Mouse (Mus musculus) hindbrain, embryonic 16.5 days (tissue): ENCODE data around the gene Hk1. TPM values are rescaled to one million over a fixed set of nuclear protein-coding genes. Genes with fewer than 3 reads are reported as not detected.
A peak's percentile ranks its signal among the peaks of the same experiment; 100 is the strongest.

Experiments
- ATAC-seq: fragments of 200-750 bp; cut with Nextera tagmentation; 2 replicates; pipeline ENCODE4 v1.8.0; 2017; ENCODE audit warnings: moderate TSS enrichment, moderate library complexity
- H3K27ac ChIP-seq: fragments of 300-500 bp; sonication (generic); 2 replicates; pipeline ENCODE4 v1.5.1; 2014; ENCODE audit warnings: low read depth, mild to moderate bottlenecking, control low read depth, low read length, moderate library complexity
- H3K27me3 ChIP-seq: fragments of 300-500 bp; sonication (generic); replicated peaks from 2 replicates; pipeline ENCODE4 v1.6.1; 2014; ENCODE audit warnings: low read length; ENCODE audit not compliant: control insufficient read depth, insufficient read depth
- H3K36me3 ChIP-seq: fragments of 300-500 bp; sonication (generic); 2 replicates; pipeline ENCODE4 v1.6.1; 2014; ENCODE audit warnings: mild to moderate bottlenecking, low read length, moderate library complexity, mixed read lengths; ENCODE audit not compliant: control insufficient read depth, insufficient read depth
- H3K4me1 ChIP-seq: fragments of 300-500 bp; sonication (generic); 2 replicates; pipeline ENCODE4 v1.6.1; 2014; ENCODE audit warnings: low read depth, low read length; ENCODE audit not compliant: control insufficient read depth, insufficient read depth
- H3K4me2 ChIP-seq: fragments of 300-500 bp; sonication (generic); 2 replicates; pipeline ENCODE4 v1.6.1; 2014; ENCODE audit warnings: mild to moderate bottlenecking, low read length, control low read depth, moderate library complexity
- H3K4me3 ChIP-seq: fragments of 300-500 bp; sonication (generic); 2 replicates; pipeline ENCODE4 v1.5.1; 2014; ENCODE audit warnings: mild to moderate bottlenecking, low read length, control low read depth, moderate library complexity
- H3K9ac ChIP-seq: fragments of 300-500 bp; sonication (generic); 2 replicates; pipeline ENCODE4 v1.6.1; 2014; ENCODE audit warnings: low read depth, mild to moderate bottlenecking, control low read depth, low read length, moderate library complexity
- H3K9me3 ChIP-seq: fragments of 300-500 bp; sonication (generic); 2 replicates; pipeline ENCODE4 v1.6.1; 2014; ENCODE audit warnings: mild to moderate bottlenecking, low read length, moderate library complexity; ENCODE audit not compliant: control insufficient read depth
- WGBS: fragments of 180-500 bp; shearing (Covaris S2); extraction: QIAGEN DNeasy Blood & Tissue Kit; methylation state at CpG from one replicate; pipeline ENCODE4 v1.1.7; 2014; 5-methylcytosine and 5-hydroxymethylcytosine counted together
- polyA plus RNA-seq: library from polyadenylated mRNA; unstranded; fragments of >200 nt; fragmentation: Nextera tagmentation; extraction: Ambion mirVana; gene quantifications from 2 replicates; pipeline ENCODE4 v1.2.1, GENCODE M21; 2015

The Hk1 gene
- polyA plus RNA-seq, 1 experiment from 2014 or later, result 164 TPM

DNA sequence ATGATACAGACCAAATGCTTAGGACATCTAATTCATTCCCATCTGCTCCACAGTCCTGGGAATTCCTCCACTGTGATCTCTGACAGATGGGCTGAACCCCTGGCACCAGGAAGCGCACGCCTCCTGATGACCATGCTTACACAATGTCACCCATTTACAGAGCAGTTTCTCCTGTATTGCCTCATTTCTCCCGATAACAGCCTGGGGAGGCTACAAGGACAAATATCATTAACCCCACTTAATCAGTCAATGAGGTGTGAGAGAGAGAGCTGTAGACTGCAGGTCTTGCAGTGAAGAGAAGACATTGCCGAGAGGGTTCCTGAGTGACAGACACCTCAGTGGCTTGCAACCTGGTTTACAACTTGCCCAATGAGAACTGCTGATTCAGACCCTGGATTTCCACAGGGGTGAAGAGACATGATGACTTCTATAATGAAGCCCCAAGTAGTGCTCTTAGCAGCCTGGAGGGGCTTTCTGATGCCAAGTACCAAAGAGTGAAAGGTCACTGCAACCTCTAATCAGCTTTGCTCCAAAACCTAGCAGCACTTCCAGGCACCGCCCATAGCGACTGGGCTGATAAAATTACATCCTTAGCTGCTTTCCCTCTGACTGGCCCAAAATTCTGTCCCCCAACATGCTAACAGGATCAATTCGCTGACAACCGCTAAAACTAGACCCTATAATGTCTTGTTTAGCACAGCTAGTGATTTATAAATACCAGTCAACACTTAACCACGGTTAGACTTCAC lies 35.5 kb downstream of the Hk1 start:
- no peak overlapping the region for H3K27ac ChIP-seq
- H3K9ac ChIP-seq, result no peak overlapping the region
- no peak overlapping the region for H3K4me3 ChIP-seq
- peaks cover 3% of the 10 kb centered on the region; the same call in 1 of the 2 replicates for H3K9me3 ChIP-seq
- no peak overlapping the region for H3K4me2 ChIP-seq
- no peaks in the 10 kb centered on the region for H3K36me3 ChIP-seq
- H3K4me1 ChIP-seq, result peaks cover 9% of the 10 kb centered on the region
- ATAC-seq, result no peak
- WGBS, result 85% methylated on average over 9 of the region's 9 CpGs
- no peaks in the 10 kb centered on the region for H3K27me3 ChIP-seq

DNA sequence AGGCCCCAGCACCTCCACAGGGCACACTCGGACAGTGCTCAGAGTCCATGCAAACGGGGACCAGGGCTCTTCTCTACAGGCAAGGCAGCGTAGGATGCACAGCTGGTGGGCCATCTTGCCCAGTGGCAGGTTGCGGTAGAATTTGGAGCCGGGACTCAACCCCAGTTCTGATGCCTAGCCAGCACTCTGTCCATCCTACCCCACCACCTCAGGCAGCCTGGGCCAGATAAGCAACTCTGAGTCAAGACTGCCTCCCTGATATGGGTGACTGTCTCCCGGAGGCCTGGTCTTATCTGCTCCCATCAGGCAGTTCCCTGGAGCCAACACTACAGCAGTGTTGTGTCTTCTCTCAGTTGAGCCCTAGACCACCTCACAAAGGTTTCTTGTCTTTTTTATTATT lies 37.2 kb downstream of the Hk1 start:
- no peaks in the 10 kb centered on the region for H3K9me3 ChIP-seq
- 91% methylated on average over 6 of the region's 6 CpGs for WGBS
- H3K9ac ChIP-seq, result no peak overlapping the region
- peaks cover 22% of the 10 kb centered on the region for H3K4me1 ChIP-seq
- no peak overlapping the region for H3K4me2 ChIP-seq
- no peak overlapping the region for H3K27ac ChIP-seq
- H3K4me3 ChIP-seq, result no peak overlapping the region
- no peaks in the 10 kb centered on the region for H3K27me3 ChIP-seq
- ATAC-seq, result no peak
- H3K36me3 ChIP-seq, result no peaks in the 10 kb centered on the region

DNA sequence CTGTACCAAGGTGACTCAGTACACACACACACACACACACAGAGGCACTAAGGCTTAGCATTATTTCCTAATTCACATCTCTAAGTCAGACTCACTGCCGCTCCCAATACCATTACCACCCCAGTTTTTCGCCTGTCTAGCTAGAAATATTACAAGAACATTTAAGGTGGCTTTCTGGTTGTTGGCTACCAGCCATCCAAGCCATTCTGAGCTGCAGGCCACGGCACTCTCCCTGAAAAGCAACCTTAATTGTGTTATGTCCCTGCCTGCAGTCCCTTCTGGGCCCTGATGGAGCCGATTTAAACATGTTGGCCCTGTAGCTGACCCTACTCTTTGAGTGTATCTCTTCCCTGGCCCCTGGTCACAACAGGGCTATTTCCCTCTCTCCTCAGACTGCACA lies 37.8 kb downstream of the Hk1 start:
- Histone ChIP-seq H3K4me3 (no peak overlapping the region), H3K4me2 (no peak overlapping the region), H3K4me1 (peaks cover 26% of the 10 kb centered on the region), H3K36me3 (no peaks in the 10 kb centered on the region), H3K27me3 (no peaks in the 10 kb centered on the region), H3K9me3 (no peaks in the 10 kb centered on the region), H3K9ac (no peak overlapping the region), H3K27ac (no peak overlapping the region)
- ATAC-seq, result no peak
- 82% methylated on average over 4 of the region's 4 CpGs for WGBS

DNA sequence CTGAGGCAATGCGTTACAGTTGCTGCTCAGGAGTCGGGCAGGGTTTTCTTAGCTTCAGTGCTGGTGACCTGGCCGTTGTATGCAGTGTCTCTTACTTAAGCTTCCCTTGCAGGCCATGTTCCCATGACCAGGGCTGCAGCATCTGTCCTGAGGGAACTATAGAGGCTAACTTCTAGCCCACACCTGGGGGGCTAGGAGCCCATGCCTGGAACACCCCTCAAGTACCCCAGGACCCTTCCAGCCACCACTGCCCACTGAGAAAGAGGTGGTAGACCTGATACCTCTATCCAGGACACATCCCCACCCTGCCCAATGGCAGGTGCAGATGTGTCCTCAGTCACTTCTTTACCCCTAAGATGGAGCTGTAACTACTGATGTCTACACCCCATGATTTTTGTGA lies 38.7 kb downstream of the Hk1 start:
- H3K9ac ChIP-seq, result peak overlapping the region; percentile 71
- peak overlapping the region; percentile 67 for H3K4me3 ChIP-seq
- peak overlapping the region; percentile 76 for H3K4me2 ChIP-seq
- H3K9me3 ChIP-seq, result no peaks in the 10 kb centered on the region
- no peaks in the 10 kb centered on the region for H3K27me3 ChIP-seq
- no peak for ATAC-seq
- H3K27ac ChIP-seq, result peak overlapping the region; percentile 88
- peaks cover 32% of the 10 kb centered on the region for H3K4me1 ChIP-seq
- 21% methylated on average over 3 of the region's 3 CpGs for WGBS
- H3K36me3 ChIP-seq, result no peaks in the 10 kb centered on the region

DNA sequence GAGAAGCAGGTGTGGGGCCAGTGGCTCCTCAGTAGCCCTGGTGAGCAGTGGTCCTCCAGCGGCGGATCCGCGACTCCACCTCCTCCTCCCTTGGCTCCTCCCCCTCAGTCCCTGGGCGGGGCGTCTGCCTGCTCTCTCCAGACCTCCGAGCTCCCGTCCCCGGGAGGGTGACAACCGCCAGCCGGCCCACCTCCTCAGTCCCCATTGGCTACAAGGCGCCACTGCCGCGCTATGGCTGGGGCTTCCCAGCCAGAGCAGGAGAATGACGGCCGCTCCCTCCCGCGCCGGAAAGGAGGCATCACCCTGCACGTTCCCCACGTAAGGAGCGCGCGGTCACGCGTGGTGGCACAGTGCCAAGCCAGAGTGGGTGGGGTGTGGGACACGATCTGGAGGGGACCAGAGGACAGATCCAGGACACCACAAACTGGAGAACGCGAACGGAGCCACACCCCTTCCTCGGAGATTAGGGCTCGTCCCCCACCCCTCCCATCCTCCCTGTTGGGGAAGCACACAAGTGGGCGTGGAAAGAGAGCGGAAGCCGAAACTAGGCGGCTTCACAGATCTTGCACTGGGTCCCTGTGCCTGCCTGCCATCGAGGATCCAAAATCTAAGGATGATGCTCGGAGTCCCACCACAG lies 39.5 kb downstream of the Hk1 start:
- no peaks in the 10 kb centered on the region for H3K9me3 ChIP-seq
- H3K4me3 ChIP-seq, result peak overlapping the region; percentile 67
- no peaks in the 10 kb centered on the region for H3K27me3 ChIP-seq
- peak; percentile 98 for ATAC-seq
- peaks cover 32% of the 10 kb centered on the region for H3K4me1 ChIP-seq
- peak overlapping the region; percentile 71 for H3K9ac ChIP-seq
- no peaks in the 10 kb centered on the region for H3K36me3 ChIP-seq
- under 1% methylated on average over 38 of the region's 38 CpGs for WGBS
- H3K4me2 ChIP-seq, result peak overlapping the region; percentile 76
- peak overlapping the region; percentile 88 for H3K27ac ChIP-seq

DNA sequence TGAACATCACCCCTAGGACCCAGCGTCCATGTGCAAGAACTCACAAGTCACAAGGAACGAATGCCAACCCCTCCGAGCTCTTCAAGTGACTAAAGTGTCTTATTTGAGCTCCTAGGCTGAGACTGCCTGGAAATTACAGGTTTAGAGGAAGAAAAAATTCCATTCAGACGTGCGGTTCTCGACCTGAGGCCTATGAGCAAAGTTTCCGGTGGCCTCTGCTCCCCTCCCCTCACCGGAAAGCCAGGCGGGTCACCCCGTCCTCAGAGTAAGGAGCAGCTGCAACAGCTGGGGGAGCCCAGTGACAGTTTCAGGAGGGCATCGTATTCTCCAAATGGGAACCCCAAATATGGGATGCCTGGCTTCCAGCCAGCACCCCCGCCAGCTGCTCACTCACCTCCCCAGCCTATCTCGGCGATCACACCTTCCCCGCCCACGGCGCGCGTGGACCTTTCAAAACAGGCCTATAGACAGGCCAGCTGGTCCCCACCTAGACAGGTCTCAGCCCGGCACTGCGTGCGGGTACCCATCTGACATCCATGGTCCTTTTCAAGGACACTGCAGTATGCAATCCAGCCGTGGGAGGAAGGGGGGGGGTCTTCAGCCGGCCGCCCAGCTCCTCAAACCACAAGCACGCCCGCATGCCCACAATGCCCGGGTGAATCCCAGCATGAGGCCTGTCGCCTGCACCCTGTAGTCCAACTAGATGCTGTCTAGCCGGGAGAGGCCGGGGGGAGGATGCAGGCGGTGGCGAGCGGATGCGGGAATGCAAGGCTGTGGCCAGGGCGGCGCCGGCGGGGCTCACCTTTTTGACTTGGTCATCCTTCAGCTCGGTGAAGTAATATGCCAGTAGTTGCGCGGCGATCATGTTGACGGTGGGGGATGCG lies 40.3 kb downstream of the Hk1 start:
- Histone ChIP-seq H3K36me3 (no peaks in the 10 kb centered on the region), H3K4me1 (peaks cover 34% of the 10 kb centered on the region), H3K9me3 (no peaks in the 10 kb centered on the region), H3K4me2 (peak overlapping the region; percentile 76), H3K9ac (peak overlapping the region; percentile 71), H3K27me3 (no peaks in the 10 kb centered on the region), H3K27ac (peak overlapping the region; percentile 88), H3K4me3 (peak overlapping the region; percentile 67)
- ATAC-seq, result peak; percentile 58
- WGBS, result 3% methylated on average over 45 of the region's 45 CpGs

- no peak for ATAC-seq
- Histone ChIP-seq H3K27ac (no peak overlapping the region), H3K27me3 (no peaks in the 10 kb centered on the region), H3K9ac (peak overlapping the region; percentile 35), H3K36me3 (no peaks in the 10 kb centered on the region), H3K4me1 (peaks cover 34% of the 10 kb centered on the region), H3K4me2 (peak overlapping the region; percentile 76), H3K4me3 (peak overlapping the region; percentile 67), H3K9me3 (no peaks in the 10 kb centered on the region)
- 31% methylated on average over 5 of the region's 5 CpGs for WGBS
Measured at GRCm38 (mm10) chr10:62338626-62339025, 41.1 kb downstream of the Hk1 start.

DNA sequence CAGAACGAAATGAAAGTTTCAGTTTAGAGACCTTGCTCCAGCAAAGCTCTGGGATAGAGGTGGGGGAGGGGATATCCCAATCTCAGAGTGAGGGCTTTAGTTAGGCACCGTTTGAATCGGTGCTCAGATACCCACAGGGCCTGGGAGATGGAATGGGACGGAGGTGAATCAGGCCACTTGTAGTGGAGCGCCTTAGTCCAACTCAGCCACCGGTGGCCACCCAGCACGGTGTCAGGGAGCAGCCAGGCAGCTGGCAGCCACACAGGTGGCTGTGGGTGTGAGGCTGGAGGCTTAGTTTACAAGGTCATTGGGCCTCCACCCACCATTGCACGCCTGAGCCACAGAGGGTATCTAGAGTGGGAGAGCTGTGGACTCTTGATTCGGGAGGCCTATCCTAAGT lies 41.5 kb downstream of the Hk1 start:
- WGBS, result 44% methylated on average over 9 of the region's 9 CpGs
- H3K27ac ChIP-seq, result no peak overlapping the region
- H3K4me1 ChIP-seq, result peaks cover 34% of the 10 kb centered on the region
- H3K27me3 ChIP-seq, result no peaks in the 10 kb centered on the region
- H3K9me3 ChIP-seq, result no peaks in the 10 kb centered on the region
- no peak for ATAC-seq
- peak overlapping the region; percentile 76 for H3K4me2 ChIP-seq
- H3K4me3 ChIP-seq, result peak overlapping the region; percentile 67
- peak overlapping the region; percentile 35; the same call in 1 of the 2 replicates for H3K9ac ChIP-seq
- H3K36me3 ChIP-seq, result no peaks in the 10 kb centered on the region
